Mouse (Mus musculus): ENCODE data around the gene Gm5926.
"Not testable (repeated sequence)": the region's sequence is repeated elsewhere in the genome, so short reads cannot be mapped to it uniquely, and the experiment has no call there.

Gm5926 gene

GRCm38 (mm10) chrX:32650416-32650815 is at the start of gene Gm5926:
Gm5926 (plus strand) TSS chrX:32650716.
- DNase-seq (ENCODE audit: low read depth, low spot score) = not testable (repeated sequence)

- not testable (repeated sequence) for DNase-seq (ENCODE audit: low read depth, low spot score)
Measured at GRCm38 (mm10) chrX:32601008-32601407, 49.5 kb upstream of the Gm5926 start.

DNA sequence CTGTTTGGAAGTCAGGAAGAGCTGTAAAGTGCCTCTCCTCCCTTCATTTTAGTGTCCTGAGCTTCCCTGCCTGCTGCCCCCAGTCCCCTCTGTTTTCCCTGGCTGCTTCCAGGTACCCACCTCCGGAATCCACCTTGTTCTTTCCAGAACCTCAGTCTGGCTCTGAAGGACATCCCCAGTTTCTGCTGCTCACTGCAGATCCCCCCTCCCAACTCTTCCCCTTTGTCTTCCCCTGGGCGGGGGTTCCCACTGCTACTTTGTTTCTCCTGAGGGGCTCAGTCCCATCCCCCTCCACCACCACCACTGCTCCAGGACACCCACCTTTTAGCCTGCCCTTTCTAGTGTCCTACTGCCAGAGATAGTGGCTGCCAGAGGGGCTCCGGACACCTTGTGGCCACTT is 49.1 kb upstream of the Gm5926 start:
- not testable (repeated sequence) for DNase-seq (ENCODE audit: low read depth, low spot score)
